Mouse (Mus musculus) brain, adult 2 months (tissue): ENCODE measurements around the gene Ccdc146.

Experiments used
- DNase-seq: peaks from one replicate; pipeline ENCODE4 v3.0.0; 2011; ENCODE audit warnings: low read depth, low spot score

The Ccdc146 gene

GRCm38 (mm10) chr5:21424614-21425602 lies at the start of gene Ccdc146, which contains the start of gene Fam185a:
TSS of gene Ccdc146 (minus strand) at chr5:21424677.
TSS of gene Fam185a (plus strand) at chr5:21424958.
- DNase-seq: peak; percentile 99

GRCm38 (mm10) chr5:21468100-21468499 lies 43.6 kb upstream of the Ccdc146 start:
- peak; percentile 15 for DNase-seq

- DNase-seq: no peak
Measured at GRCm38 (mm10) chr5:21467387-21467786, 42.9 kb upstream of the Ccdc146 start.

- peak; percentile 8 for DNase-seq
Measured at GRCm38 (mm10) chr5:21440833-21441530, 16.5 kb upstream of the Ccdc146 start.

GRCm38 (mm10) chr5:21439446-21440110 lies 15.1 kb upstream of the Ccdc146 start:
- peak; percentile 10 for DNase-seq

- no peak for DNase-seq
Measured at GRCm38 (mm10) chr5:21438428-21438827, 14.0 kb upstream of the Ccdc146 start.

- no peak for DNase-seq
Measured at GRCm38 (mm10) chr5:21436471-21436975, 12.0 kb upstream of the Ccdc146 start.

GRCm38 (mm10) chr5:21434148-21434929 lies 9.9 kb upstream of the Ccdc146 start:
- peak; percentile 89 for DNase-seq

GRCm38 (mm10) chr5:21426666-21427065 lies 2.2 kb upstream of the Ccdc146 start:
- no peak for DNase-seq

GRCm38 (mm10) chr5:21420609-21421008 lies 3.9 kb downstream of the Ccdc146 start:
- peak; percentile 41 for DNase-seq

GRCm38 (mm10) chr5:21418613-21419012 lies 5.9 kb downstream of the Ccdc146 start:
- DNase-seq: no peak

- DNase-seq: no peak
Measured at GRCm38 (mm10) chr5:21414116-21414820, 10.2 kb downstream of the Ccdc146 start.

GRCm38 (mm10) chr5:21413322-21413721 lies 11.2 kb downstream of the Ccdc146 start:
- DNase-seq: no peak

- DNase-seq: no peak
Measured at GRCm38 (mm10) chr5:21412056-21412455, 12.4 kb downstream of the Ccdc146 start.

- DNase-seq: no peak
Measured at GRCm38 (mm10) chr5:21411261-21411666, 13.2 kb downstream of the Ccdc146 start.

GRCm38 (mm10) chr5:21395205-21395840 lies 29.2 kb downstream of the Ccdc146 start:
- no peak for DNase-seq

- no peak for DNase-seq
Measured at GRCm38 (mm10) chr5:21394562-21394961, 29.9 kb downstream of the Ccdc146 start.

GRCm38 (mm10) chr5:21391616-21392384 lies 32.7 kb downstream of the Ccdc146 start:
- no peak for DNase-seq

GRCm38 (mm10) chr5:21388855-21389254 lies 35.6 kb downstream of the Ccdc146 start:
- no peak for DNase-seq
